Mouse (Mus musculus) left cerebral cortex, postnatal 4 days (tissue): Measurements from ENCODE around the gene Ms4a14. TPM values are rescaled to one million over a fixed set of nuclear protein-coding genes. Genes with fewer than 3 reads are reported as not detected.
"Not testable (repeated sequence)": the region's sequence is repeated elsewhere in the genome, so short reads cannot be mapped to it uniquely, and the experiment has no call there.

ENCODE experiments used
- DNase-seq: peaks from one replicate; pipeline ENCODE4 v3.0.0-alpha.2; 2022
- intact Hi-C: fragments of 180-260 bp; cut with DNase I; formaldehyde crosslinking; loops from one replicate; pipeline ENCODE4 v1.15.1; 2025
- total RNA-seq, 2 experiments: library from RNA; stranded (reverse); gene quantifications; 2 replicates each; pipeline ENCODE4 v1.2.3; 2021

Gene Ms4a14
- total RNA-seq: under 1 TPM; 0.10 to 0.12 TPM

- intact Hi-C loops: no loop called here
- no peak for DNase-seq
Measured at GRCm38 (mm10) chr19:11314354-11314753, at the start of gene Ms4a14. Gene Ms4a14, minus strand, starts transcription at chr19:11314454.

- DNase-seq: no peak
- intact Hi-C loops: no loop called here
Measured at GRCm38 (mm10) chr19:11362002-11362401, 47.7 kb upstream of the Ms4a14 start.

- DNase-seq: no peak
- intact Hi-C loops: no loop called here
Measured at GRCm38 (mm10) chr19:11360106-11360505, 45.9 kb upstream of the Ms4a14 start.

DNA sequence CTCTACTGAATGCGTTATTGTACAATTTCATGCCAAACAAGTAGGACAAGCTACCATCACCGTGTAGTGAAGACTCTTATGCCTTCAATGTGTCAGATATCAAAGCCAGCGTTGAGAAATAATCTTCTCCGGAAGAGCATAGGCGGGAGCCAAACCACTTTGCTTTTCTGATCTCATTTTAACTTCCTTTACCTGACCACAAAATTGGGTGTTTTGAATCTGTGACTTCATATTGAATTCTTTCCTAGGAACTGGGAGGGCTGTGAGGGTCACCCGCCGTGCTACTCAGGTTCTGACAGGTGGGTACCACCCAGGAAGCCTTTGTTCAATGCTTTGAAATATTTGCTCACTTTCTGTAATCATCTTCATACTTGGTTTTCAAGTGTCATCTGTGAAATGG, 41.5 kb upstream of the Ms4a14 start:
- no peak for DNase-seq
- intact Hi-C loops: loop anchor here (5.0 to 10.0 kb wide), 2 partner anchors 247 to 409 kb away; partner anchors contain the start of gene Ms4a6d

- intact Hi-C loops: loop anchor here (10.0 kb wide), 1 partner anchor 413 kb away; no protein-coding TSS in a partner anchor
Measured at GRCm38 (mm10) chr19:11351878-11352277, 37.6 kb upstream of the Ms4a14 start.

GRCm38 (mm10) chr19:11349698-11350481, 35.6 kb upstream of the Ms4a14 start:
- intact Hi-C loops: loop anchor here (10.0 kb wide), 1 partner anchor 415 kb away; no protein-coding TSS in a partner anchor
- peak; percentile 2 for DNase-seq

More at GRCm38 (mm10) chr19:11351878-11352277, 37.6 kb upstream of the Ms4a14 start:
- no peak for DNase-seq

DNA sequence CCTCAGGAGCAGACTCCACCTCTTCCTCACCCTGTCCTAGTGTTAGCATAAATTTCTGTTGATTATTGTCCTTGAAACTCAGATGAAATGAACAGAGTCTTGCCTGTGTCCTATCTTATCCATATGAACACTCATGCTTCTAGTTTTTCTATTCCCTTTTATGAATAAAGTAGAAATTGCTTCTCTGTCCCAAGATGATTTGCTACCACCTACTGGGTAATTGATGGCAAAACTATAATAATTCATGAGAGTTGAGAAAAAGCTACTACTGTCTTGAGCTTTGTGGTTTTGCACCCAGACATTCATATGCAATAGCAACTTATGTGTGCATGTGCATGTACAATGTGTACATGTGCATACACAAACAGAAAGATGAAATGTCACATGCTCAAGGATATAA, 29.7 kb upstream of the Ms4a14 start:
- DNase-seq: no peak
- intact Hi-C loops: no loop called here

- intact Hi-C loops: no loop called here
- no peak for DNase-seq
Measured at GRCm38 (mm10) chr19:11343147-11343546, 28.9 kb upstream of the Ms4a14 start.

DNA sequence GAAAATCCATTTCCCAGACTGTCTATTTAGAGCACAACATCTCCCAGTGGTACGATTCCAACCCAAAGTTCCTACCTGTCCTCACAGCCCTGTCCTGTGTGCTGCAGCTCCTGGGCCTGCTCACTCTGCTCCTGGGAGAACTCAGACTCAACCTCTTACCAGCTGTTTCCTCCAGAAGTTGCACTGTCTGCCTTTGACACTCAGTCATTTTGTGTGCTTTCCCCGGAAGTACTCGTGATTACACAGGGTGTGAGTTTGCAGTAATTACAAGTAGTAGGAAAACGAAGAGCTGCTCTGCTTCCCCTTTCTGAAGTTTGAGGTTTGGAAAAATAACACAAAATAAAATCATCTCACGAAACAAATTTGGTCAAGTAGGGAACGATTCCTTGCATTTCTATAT, 21.7 kb upstream of the Ms4a14 start, which contains the start of gene Ms4a7:
TSS of gene Ms4a7 (minus strand) at position 215 of the 400 bp plus-strand sequence.
- intact Hi-C loops: no loop called here
- DNase-seq: no peak

DNA sequence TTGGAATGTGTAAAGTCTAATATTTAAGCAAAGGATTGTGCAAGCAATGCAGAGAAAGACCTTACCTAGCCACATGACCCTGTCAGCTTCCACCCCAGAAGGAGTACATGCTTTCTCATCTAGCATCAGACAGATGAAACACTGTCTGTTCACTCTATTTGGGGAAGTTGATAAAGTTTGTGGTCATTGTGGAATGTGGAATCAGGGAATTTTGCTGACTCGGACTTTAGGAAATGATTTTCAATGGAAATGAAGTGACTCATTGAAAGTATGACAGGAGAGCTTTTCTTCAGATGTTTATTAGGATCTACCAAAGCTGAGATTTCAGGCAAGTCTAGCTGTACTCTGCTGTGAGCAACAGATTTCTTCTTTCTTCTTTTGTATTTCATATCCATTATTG, 6.9 kb upstream of the Ms4a14 start:
- intact Hi-C loops: no loop called here
- DNase-seq: no peak

GRCm38 (mm10) chr19:11316786-11317185, 2.5 kb upstream of the Ms4a14 start:
- no peak for DNase-seq
- intact Hi-C loops: no loop called here

GRCm38 (mm10) chr19:11308888-11309287, 5.4 kb downstream of the Ms4a14 start:
- DNase-seq: no peak
- intact Hi-C loops: no loop called here

DNA sequence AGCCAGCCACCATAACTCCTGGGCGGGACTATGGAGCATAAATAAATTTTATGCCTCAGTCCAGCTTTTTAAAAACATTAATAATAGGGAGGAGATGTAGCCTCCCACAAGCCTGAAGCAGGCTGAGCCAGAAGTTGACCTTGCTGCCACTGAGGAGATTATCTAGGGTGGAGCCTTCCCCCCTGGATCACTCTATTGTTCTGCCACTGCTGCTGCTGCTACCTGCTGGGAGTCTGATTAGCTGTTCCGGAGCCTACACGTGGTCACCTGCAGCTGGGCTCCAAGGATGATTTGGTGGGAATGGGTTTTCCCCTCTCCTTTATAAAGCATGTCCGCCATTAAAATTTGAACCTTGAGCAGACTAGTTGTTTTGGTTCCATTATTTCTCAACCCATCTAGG, 14.7 kb downstream of the Ms4a14 start:
- DNase-seq, intact Hi-C loops: not testable (repeated sequence)

DNA sequence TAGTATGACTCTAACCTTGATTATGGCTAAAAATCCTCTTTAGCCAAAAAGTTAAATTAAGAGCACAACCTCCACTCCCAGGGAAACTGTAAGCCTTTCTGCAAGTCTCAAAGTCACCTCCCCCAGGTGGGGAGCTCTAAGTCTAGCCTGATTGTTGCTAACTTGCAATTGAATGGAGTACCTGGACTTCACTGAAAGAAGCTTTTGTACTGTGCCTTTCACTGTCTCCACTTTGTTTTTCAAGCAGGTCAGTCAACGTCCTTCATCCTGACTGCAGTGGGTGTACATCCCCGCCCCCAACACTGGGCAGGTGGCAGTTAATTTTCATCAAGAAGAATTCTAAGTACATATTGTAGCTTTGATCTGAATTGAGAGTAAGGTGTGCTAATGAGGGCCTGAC, 15.3 kb downstream of the Ms4a14 start:
- DNase-seq: no peak
- intact Hi-C loops: no loop called here

DNA sequence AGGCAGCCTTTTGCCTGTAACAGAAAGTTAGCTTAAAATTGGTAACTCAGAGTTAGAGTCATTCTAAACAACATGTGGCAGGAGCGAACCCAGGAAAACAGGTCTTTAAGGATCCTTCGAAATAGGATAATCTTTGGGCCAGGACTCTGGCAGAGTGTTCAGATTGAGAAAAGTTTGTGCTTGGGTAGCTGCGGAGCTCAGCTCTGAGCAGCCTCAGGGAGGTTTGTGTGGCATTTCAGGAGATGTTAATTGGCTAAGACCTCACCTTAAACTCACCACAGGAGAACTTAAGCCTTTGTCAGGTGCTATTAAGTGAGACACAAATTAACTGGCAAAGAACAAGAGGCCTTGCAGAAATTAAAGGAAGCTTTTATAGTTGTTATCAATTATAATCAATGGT, 20.6 kb downstream of the Ms4a14 start:
- DNase-seq, intact Hi-C loops: not testable (repeated sequence)

- intact Hi-C loops: no loop called here
- no peak for DNase-seq
Measured at GRCm38 (mm10) chr19:11292990-11293389, 21.3 kb downstream of the Ms4a14 start.

- no peak for DNase-seq
- intact Hi-C loops: no loop called here
Measured at GRCm38 (mm10) chr19:11283773-11284172, 30.5 kb downstream of the Ms4a14 start, which contains the start of gene Ms4a5. Gene Ms4a5, minus strand, starts transcription at chr19:11283873.

- intact Hi-C loops: no loop called here
- DNase-seq: no peak
Measured at GRCm38 (mm10) chr19:11280223-11280622, 34.0 kb downstream of the Ms4a14 start.

DNA sequence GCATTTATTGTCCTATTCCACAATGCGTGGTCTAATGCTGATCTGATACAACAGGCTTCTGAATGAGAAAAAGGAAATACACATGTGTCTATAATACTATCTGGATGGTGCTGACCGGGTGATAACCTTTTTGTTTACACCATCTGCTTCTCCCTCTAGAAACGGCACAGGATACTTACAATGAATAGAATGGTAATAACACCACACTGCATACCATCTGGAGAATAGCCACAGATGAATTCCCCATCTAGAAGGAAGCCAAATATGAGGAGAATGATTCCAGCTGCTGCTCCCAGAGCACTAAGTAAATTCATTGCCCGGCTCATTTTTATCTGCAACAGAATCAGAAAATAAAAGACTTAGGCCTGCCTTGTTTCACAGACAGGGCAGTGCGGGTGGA, 37.8 kb downstream of the Ms4a14 start:
- intact Hi-C loops: no loop called here
- DNase-seq: no peak

- DNase-seq: no peak
- intact Hi-C loops: no loop called here
Measured at GRCm38 (mm10) chr19:11266956-11267355, 47.3 kb downstream of the Ms4a14 start.

GRCm38 (mm10) chr19:11266052-11266845, 48.0 kb downstream of the Ms4a14 start, which contains the start of gene Ms4a1:
Gene Ms4a1, minus strand, starts transcription at chr19:11266241.
- intact Hi-C loops: no loop called here

More at GRCm38 (mm10) chr19:11266052-11266845, 48.0 kb downstream of the Ms4a14 start, which contains the start of gene Ms4a1:
- DNase-seq: no peak
